Mouse (Mus musculus) liver, embryonic 11.5 days (tissue): ENCODE data around the gene Lamtor2. TPM values are rescaled to one million over a fixed set of nuclear protein-coding genes. Genes with fewer than 3 reads are reported as not detected.

Experiments used
- ATAC-seq: fragments of 200-750 bp; cut with Nextera tagmentation; replicated peaks from 2 replicates; pipeline ENCODE4 v1.8.0; 2017; ENCODE audit warnings: moderate number of reproducible peaks, mild to moderate bottlenecking, moderate TSS enrichment, moderate library complexity; ENCODE audit not compliant: low FRiP score
- DNase-seq: peaks from one replicate; pipeline ENCODE4 v3.0.0-alpha.2; 2017; ENCODE audit warnings: low spot score
- H3K27ac ChIP-seq: fragments of 300-500 bp; sonication (generic); 2 replicates; pipeline ENCODE4 v1.5.1; 2014; ENCODE audit warnings: mild to moderate bottlenecking, low read depth, low read length, control low read depth
- H3K27me3 ChIP-seq: fragments of 300-500 bp; sonication (generic); replicated peaks from 2 replicates; pipeline ENCODE4 v1.6.1; 2014; ENCODE audit warnings: low read length, mixed read lengths; ENCODE audit not compliant: control insufficient read depth, insufficient read depth
- H3K36me3 ChIP-seq: fragments of 300-500 bp; sonication (generic); 2 replicates; pipeline ENCODE4 v1.6.1; 2014; ENCODE audit warnings: mild to moderate bottlenecking, low read length, moderate library complexity, mixed read lengths; ENCODE audit not compliant: control insufficient read depth, insufficient read depth
- H3K4me1 ChIP-seq: fragments of 300-500 bp; sonication (generic); replicated peaks from 2 replicates; pipeline ENCODE4 v1.6.1; 2014; ENCODE audit warnings: low read length, mixed read lengths; ENCODE audit not compliant: control insufficient read depth, insufficient read depth
- H3K4me2 ChIP-seq: fragments of 300-500 bp; sonication (generic); 2 replicates; pipeline ENCODE4 v1.6.1; 2014; ENCODE audit warnings: mild to moderate bottlenecking, control low read depth, moderate library complexity
- H3K4me3 ChIP-seq: fragments of 300-500 bp; sonication (generic); 2 replicates; pipeline ENCODE4 v1.5.1; 2014; ENCODE audit warnings: low read depth, low read length, control low read depth
- H3K9ac ChIP-seq: fragments of 300-500 bp; sonication (generic); 2 replicates; pipeline ENCODE4 v1.6.1; 2014; ENCODE audit warnings: low read depth, low read length, control low read depth
- H3K9me3 ChIP-seq: fragments of 300-500 bp; sonication (generic); 2 replicates; pipeline ENCODE4 v1.6.1; 2016; ENCODE audit warnings: low read length, inconsistent platforms, mixed read lengths; ENCODE audit not compliant: control insufficient read depth
- WGBS: fragments of 180-500 bp; shearing (Covaris S2); extraction: QIAGEN DNeasy Blood & Tissue Kit; methylation state at CpG from one replicate; pipeline ENCODE4 v1.1.7; 2014; 5-methylcytosine and 5-hydroxymethylcytosine counted together
- polyA plus RNA-seq: library from polyadenylated mRNA; unstranded; fragments of >200 nt; fragmentation: Nextera tagmentation; extraction: Ambion mirVana; gene quantifications from 2 replicates; pipeline ENCODE4 v1.2.1, GENCODE M21; 2014

The Lamtor2 gene
- polyA plus RNA-seq, 1 experiment from 2014 or later: 120 TPM

DNA sequence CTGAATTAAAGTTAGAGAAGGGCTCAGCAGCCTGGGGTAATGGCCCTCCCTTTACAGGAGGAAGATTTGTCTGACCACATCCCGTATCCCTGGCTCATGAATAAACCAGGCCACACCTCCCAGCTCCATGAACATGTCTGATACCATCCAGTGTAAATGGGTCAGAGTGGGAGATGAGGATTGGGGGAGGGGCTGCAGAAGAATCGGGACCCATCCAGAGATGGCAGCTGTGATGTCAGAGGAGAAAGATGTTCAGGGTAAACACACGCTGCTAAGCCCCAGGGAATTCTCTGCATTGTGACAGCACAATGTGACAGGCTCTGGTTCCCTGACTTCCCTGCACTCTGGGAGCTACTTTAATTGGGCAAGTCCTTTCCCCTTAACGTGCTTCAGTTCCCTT is 10.6 kb upstream of the Lamtor2 start:
- WGBS: 89% methylated on average over 4 of the region's 4 CpGs
- Histone ChIP-seq H3K27ac (no peak overlapping the region), H3K36me3 (peaks cover 73% of the 10 kb centered on the region), H3K4me1 (no peaks in the 10 kb centered on the region; the same call in 1 of the 2 replicates), H3K9ac (no peak overlapping the region), H3K9me3 (no peaks in the 10 kb centered on the region), H3K4me2 (no peak overlapping the region), H3K4me3 (no peak overlapping the region), H3K27me3 (no peaks in the 10 kb centered on the region)
- no peak for DNase-seq
- no peak for ATAC-seq

DNA sequence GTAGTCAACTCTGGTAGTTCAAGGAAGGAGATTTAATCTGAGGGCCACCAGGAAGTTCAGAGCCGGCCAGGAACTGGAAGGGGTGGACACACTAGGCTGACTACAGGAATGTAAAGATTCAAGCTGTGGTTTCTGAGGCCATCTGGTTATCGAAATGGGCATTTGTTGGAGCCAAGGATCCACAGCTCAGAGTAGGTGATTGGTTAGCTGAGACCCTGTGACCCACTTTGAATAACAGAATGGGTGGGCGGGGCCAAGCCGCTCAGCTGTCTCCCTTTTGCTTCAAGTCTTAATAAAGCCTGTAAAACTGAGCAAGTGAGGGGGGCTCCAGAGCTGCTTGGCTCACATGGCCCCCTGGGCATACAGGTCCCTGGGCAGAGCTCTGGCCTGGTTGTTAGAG is 9.1 kb upstream of the Lamtor2 start:
- no peaks in the 10 kb centered on the region for H3K27me3 ChIP-seq
- no peak for DNase-seq
- no peak overlapping the region for H3K4me3 ChIP-seq
- H3K27ac ChIP-seq: no peak overlapping the region
- no peaks in the 10 kb centered on the region for H3K9me3 ChIP-seq
- no peak for ATAC-seq
- H3K36me3 ChIP-seq: peaks cover 72% of the 10 kb centered on the region
- no peak overlapping the region for H3K9ac ChIP-seq
- 70% methylated on average over 4 of the region's 4 CpGs for WGBS
- H3K4me2 ChIP-seq: no peak overlapping the region
- no peaks in the 10 kb centered on the region; the same call in 1 of the 2 replicates for H3K4me1 ChIP-seq

GRCm38 (mm10) chr3:88559596-88559995 is 6.7 kb upstream of the Lamtor2 start:
- DNase-seq (no peak), ATAC-seq (no peak)
- H3K4me3 ChIP-seq: no peak overlapping the region

DNA sequence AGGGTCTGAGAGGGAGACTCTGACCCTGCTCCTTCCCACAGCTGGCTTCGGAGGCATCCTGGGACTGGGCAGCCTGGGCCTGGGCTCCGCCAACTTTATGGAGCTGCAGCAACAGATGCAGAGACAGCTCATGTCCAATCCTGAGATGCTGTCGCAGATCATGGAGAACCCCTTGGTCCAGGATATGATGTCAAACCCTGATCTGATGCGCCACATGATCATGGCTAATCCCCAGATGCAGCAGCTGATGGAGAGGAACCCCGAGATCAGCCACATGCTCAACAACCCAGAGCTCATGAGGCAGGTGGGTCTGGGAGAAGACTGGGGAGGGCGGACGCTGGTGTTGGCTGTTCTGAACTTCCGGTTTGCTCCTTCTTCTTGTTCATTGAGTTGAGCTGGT is 3.7 kb upstream of the Lamtor2 start:
- Histone ChIP-seq H3K9me3 (no peaks in the 10 kb centered on the region), H3K27me3 (no peaks in the 10 kb centered on the region), H3K4me1 (peaks cover 22% of the 10 kb centered on the region), H3K4me3 (no peak overlapping the region), H3K36me3 (peaks cover 43% of the 10 kb centered on the region), H3K27ac (no peak overlapping the region), H3K4me2 (no peak overlapping the region), H3K9ac (no peak overlapping the region)
- DNase-seq (no peak), ATAC-seq (no peak)
- WGBS: 93% methylated on average over 8 of the region's 8 CpGs

More at GRCm38 (mm10) chr3:88559596-88559995, 6.7 kb upstream of the Lamtor2 start:
- Histone ChIP-seq H3K9me3 (no peaks in the 10 kb centered on the region), H3K27ac (no peak overlapping the region), H3K4me1 (peaks cover 12% of the 10 kb centered on the region), H3K4me2 (no peak overlapping the region), H3K27me3 (no peaks in the 10 kb centered on the region), H3K36me3 (peaks cover 67% of the 10 kb centered on the region), H3K9ac (no peak overlapping the region)
- 91% methylated on average over 9 of the region's 9 CpGs for WGBS

- Histone ChIP-seq H3K9ac (peak overlapping the region; percentile 3; the same call in 1 of the 2 replicates), H3K27ac (no peak overlapping the region), H3K9me3 (no peaks in the 10 kb centered on the region), H3K27me3 (no peaks in the 10 kb centered on the region), H3K36me3 (peaks cover 38% of the 10 kb centered on the region), H3K4me3 (no peak overlapping the region), H3K4me1 (peaks cover 26% of the 10 kb centered on the region), H3K4me2 (no peak overlapping the region)
- no peak for ATAC-seq
- WGBS: 92% methylated on average over 6 of the region's 6 CpGs
- DNase-seq: no peak
Observed at GRCm38 (mm10) chr3:88555731-88556130, 2.9 kb upstream of the Lamtor2 start.

DNA sequence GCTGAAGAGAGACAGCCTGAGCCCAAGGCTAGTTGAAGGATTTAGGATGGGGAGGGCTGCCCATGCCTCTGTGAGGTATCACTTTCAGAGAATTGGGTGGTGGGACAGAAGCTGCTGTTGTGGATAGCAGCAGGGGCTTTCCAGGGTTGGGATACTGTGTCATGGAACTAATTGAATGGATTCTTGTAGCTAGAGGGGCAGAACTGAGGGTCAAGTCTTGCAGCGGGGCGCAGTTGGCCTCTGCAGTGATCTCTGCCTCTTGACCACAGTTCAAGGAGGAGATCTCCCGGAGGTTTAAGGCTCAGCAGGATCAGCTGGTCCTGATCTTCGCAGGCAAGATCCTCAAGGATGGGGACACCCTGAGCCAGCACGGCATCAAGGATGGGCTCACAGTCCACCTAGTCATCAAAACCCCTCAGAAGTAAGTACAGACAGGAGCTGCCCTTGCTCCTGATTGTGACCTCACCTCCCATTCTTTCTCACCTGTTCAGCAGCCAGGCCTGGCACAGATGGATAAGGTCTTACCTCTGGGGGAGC is 2.3 kb upstream of the Lamtor2 start:
- H3K36me3 ChIP-seq: peaks cover 38% of the 10 kb centered on the region
- 0 out of 2 replicates have a peak overlapping the region, but pooled peaks have one; percentile 5 for H3K4me3 ChIP-seq

GRCm38 (mm10) chr3:88553880-88554586 is 1.2 kb upstream of the Lamtor2 start:
- H3K9ac ChIP-seq: peak overlapping the region; percentile 92
- H3K9me3 ChIP-seq: no peaks in the 10 kb centered on the region
- H3K4me3 ChIP-seq: peak overlapping the region; percentile 92
- peak overlapping the region; percentile 94 for H3K27ac ChIP-seq
- peak; percentile 21 for ATAC-seq
- peak overlapping the region; percentile 93 for H3K4me2 ChIP-seq
- H3K27me3 ChIP-seq: no peaks in the 10 kb centered on the region
- H3K36me3 ChIP-seq: peaks cover 30% of the 10 kb centered on the region
- peaks cover 26% of the 10 kb centered on the region for H3K4me1 ChIP-seq
- peak; percentile 60 for DNase-seq
- under 1% methylated on average over 41 of the region's 41 CpGs for WGBS

More for the DNA sequence above, 2.3 kb upstream of the Lamtor2 start:
- 92% methylated on average over 5 of the region's 5 CpGs for WGBS
- Histone ChIP-seq H3K27ac (no peak overlapping the region), H3K4me1 (peaks cover 26% of the 10 kb centered on the region), H3K9me3 (no peaks in the 10 kb centered on the region), H3K9ac (peak overlapping the region; percentile 3; the same call in 1 of the 2 replicates), H3K27me3 (no peaks in the 10 kb centered on the region), H3K4me2 (peak overlapping the region; percentile 93)
- DNase-seq (no peak), ATAC-seq (no peak)

DNA sequence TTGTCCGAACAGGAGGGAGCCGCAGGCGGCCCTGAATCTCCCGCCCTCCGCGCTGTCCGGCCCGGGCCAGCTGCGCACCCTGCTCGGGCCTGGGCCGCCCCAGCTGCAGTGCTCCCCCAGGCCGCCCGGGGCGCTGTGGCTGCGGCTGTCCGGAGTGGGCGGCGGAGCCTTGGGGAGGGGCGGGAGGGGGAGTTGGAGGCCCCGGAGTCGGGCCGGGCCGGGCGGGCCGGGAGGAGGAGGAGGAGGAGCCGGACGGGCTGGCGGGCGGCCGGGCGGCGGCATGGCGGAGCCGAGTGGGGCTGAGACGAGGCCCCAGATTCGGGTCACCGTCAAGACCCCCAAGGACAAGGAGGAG is 628 bp upstream of the Lamtor2 start, which contains the start of gene Ubqln4:
Gene Ubqln4 (plus strand): TSS at position 234 of the 355 bp plus-strand sequence.
- under 1% methylated on average over 35 of the region's 37 CpGs for WGBS
- Histone ChIP-seq H3K36me3 (peaks cover 29% of the 10 kb centered on the region), H3K4me1 (peaks cover 26% of the 10 kb centered on the region), H3K4me3 (peak within 1 kb of the TSS; percentile 92), H3K27ac (peak within 1 kb of the TSS; percentile 94), H3K27me3 (no peaks in the 10 kb centered on the region), H3K9ac (peak within 1 kb of the TSS; percentile 92), H3K9me3 (no peaks in the 10 kb centered on the region), H3K4me2 (peak within 1 kb of the TSS; percentile 93)
- DNase-seq: peak; percentile 90
- peak; percentile 83 for ATAC-seq
